Mouse (Mus musculus) myocyte (in vitro differentiated cells): ENCODE measurements around the gene D130043K22Rik. TPM values are rescaled to one million over a fixed set of nuclear protein-coding genes. Genes with fewer than 3 reads are reported as not detected.

Source experiments
- H3K27me3 ChIP-seq: one replicate; pipeline ENCODE4 v1.6.1; 2011; ENCODE audit not compliant: control insufficient read depth, insufficient read depth, insufficient read length
- H3K36me3 ChIP-seq: one replicate; pipeline ENCODE4 v1.6.1; 2011; ENCODE audit not compliant: control insufficient read depth, insufficient read depth
- H3K4me2 ChIP-seq: one replicate; pipeline ENCODE4 v1.6.1; 2011; ENCODE audit warnings: low read depth, control low read depth
- H3K4me3 ChIP-seq: one replicate; pipeline ENCODE4 v1.5.1; 2011; ENCODE audit warnings: mild to moderate bottlenecking, control low read depth, moderate library complexity
- H3K79me2 ChIP-seq: one replicate; pipeline ENCODE4 v1.6.1; 2011; ENCODE audit not compliant: control insufficient read depth, insufficient read depth
- H3ac ChIP-seq: one replicate; pipeline ENCODE4 v1.6.1; 2011; ENCODE audit not compliant: control insufficient read depth, insufficient read length
- CEBPB ChIP-seq: IDR thresholded peaks from 2 replicates; pipeline ENCODE4 v1.6.1; 2011; ENCODE audit warnings: mild to moderate bottlenecking, moderate library complexity; ENCODE audit not compliant: poor library complexity, insufficient read depth, severe bottlenecking
- E2F4 ChIP-seq: IDR thresholded peaks from one replicate; pipeline ENCODE4 v1.6.1; 2011; ENCODE audit warnings: mild to moderate bottlenecking, control low read depth, moderate library complexity; ENCODE audit not compliant: insufficient read depth
- MAX ChIP-seq: IDR thresholded peaks from one replicate; pipeline ENCODE4 v1.6.1; 2011; ENCODE audit warnings: low read depth, mild to moderate bottlenecking, control low read depth
- MYOD1 ChIP-seq, 3 experiments: IDR thresholded peaks; one replicate each; pipeline ENCODE4 v1.6.1; 2011; ENCODE audit warnings: control low read depth in 2 of 3, low read depth in 2 of 3, mild to moderate bottlenecking in 2 of 3, moderate library complexity in 1 of 3; ENCODE audit not compliant: insufficient read length in 2 of 3, control insufficient read depth in 1 of 3
- MYOG ChIP-seq, 3 experiments: IDR thresholded peaks; one replicate each; pipeline ENCODE4 v1.6.1; 2011; ENCODE audit warnings: control low read depth in 2 of 3, low read depth in 2 of 3, mild to moderate bottlenecking in 2 of 3; ENCODE audit not compliant: insufficient read length in 2 of 3, control insufficient read depth in 1 of 3, insufficient read depth in 1 of 3
- POLR2A ChIP-seq: IDR thresholded peaks from one replicate; pipeline ENCODE4 v1.6.1; 2011; ENCODE audit warnings: low read depth, mild to moderate bottlenecking, control low read depth, moderate library complexity; ENCODE audit not compliant: insufficient read length
- POLR2AphosphoS2 ChIP-seq: IDR thresholded peaks from one replicate; pipeline ENCODE4 v1.6.1; 2011; ENCODE audit warnings: low read depth, control low read depth; ENCODE audit not compliant: insufficient read length
- REST ChIP-seq: IDR thresholded peaks from one replicate; pipeline ENCODE4 v1.6.1; 2011; ENCODE audit warnings: mild to moderate bottlenecking, control low read depth, moderate library complexity; ENCODE audit not compliant: insufficient read depth, insufficient read length
- SRF ChIP-seq: IDR thresholded peaks from one replicate; pipeline ENCODE4 v1.6.1; 2011; ENCODE audit warnings: low read depth; ENCODE audit not compliant: control insufficient read depth, insufficient read length
- TCF12 ChIP-seq: IDR thresholded peaks from one replicate; pipeline ENCODE4 v1.6.1; 2011; ENCODE audit warnings: mild to moderate bottlenecking, control low read depth; ENCODE audit not compliant: poor library complexity, insufficient read depth, severe bottlenecking
- TCF3 ChIP-seq: IDR thresholded peaks from one replicate; pipeline ENCODE4 v1.6.1; 2011; ENCODE audit warnings: low read depth, control low read depth; ENCODE audit not compliant: insufficient read length
- USF1 ChIP-seq: IDR thresholded peaks from one replicate; pipeline ENCODE4 v1.6.1; 2011; ENCODE audit warnings: low read depth, mild to moderate bottlenecking, control low read depth, moderate library complexity
- polyA plus RNA-seq: library from polyadenylated mRNA; unstranded; fragments of >200 nt; fragmentation: generic; extraction: Trizol; gene quantifications from one replicate; pipeline ENCODE4 v1.2.1, GENCODE M21; 2012; ENCODE audit warnings: missing spikeins

Gene D130043K22Rik
- polyA plus RNA-seq, 1 experiment, result not detected

DNA sequence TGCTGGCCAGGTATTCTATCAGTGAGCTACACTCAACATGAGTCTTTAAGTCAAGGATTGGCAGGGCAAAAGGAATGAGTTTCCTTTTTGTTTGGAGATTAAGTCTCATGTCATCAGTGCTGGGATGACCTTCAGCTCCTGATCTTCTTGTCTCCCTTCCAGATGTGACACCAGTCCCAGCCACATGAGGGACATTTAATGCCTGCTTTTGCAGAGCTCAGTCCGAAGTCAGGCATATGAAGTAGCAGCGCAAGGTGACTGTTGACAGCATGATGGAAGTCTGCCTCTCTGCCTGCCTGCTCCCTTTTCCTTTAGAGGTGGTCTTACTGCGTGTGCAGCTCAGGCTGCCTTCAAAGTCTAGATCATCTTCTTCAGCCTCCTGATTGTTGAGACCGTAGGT is 20.3 kb upstream of the D130043K22Rik start:
- Histone ChIP-seq H3K4me3 (no peak overlapping the region), H3K79me2 (no peaks in the 10 kb centered on the region), H3K36me3 (no peaks in the 10 kb centered on the region), H3ac (no peak overlapping the region), H3K4me2 (no peak overlapping the region), H3K27me3 (no peaks in the 10 kb centered on the region)
- TF ChIP-seq TCF3 (no peak), E2F4 (no peak), SRF (no peak), MAX (no peak), CEBPB (no peak), MYOG (IDR thresholded peaks at IDR 0.05; ENCODE audit: control insufficient read depth in 1 of 3, insufficient read depth in 1 of 3, insufficient read length in 2 of 3, low read depth in 2 of 3) (no peak), POLR2A (no peak), REST (no peak), POLR2AphosphoS2 (no peak), TCF12 (no peak), MYOD1 (IDR thresholded peaks at IDR 0.05; ENCODE audit: control insufficient read depth in 1 of 3, insufficient read length in 2 of 3, low read depth in 2 of 3) (no peak), USF1 (no peak)

DNA sequence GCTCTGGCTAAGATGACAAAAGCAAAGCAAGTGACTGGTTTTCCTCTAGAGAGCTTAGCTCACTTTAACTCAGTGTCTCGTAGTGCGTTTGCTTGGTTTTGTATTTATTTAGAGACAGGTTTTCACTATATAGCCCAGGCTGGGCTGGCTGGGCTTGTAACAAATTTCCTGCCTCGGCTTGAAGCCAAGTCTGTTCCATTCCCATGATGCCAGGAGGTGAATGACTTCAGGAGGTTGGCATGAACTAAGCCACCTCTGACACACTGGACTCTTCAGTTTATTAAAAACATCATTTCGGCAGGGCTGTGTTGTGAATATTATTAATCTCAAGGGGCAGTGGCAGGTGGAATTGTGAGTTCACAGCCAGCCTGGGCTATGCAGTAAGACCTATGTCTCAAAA is 19.3 kb upstream of the D130043K22Rik start:
- Histone ChIP-seq H3K4me3 (no peak overlapping the region), H3K4me2 (no peak overlapping the region), H3K79me2 (peaks cover 3% of the 10 kb centered on the region), H3ac (no peak overlapping the region), H3K36me3 (no peaks in the 10 kb centered on the region), H3K27me3 (no peaks in the 10 kb centered on the region)
- TF ChIP-seq USF1 (no peak), E2F4 (no peak), MYOG (IDR thresholded peaks at IDR 0.05; ENCODE audit: control insufficient read depth in 1 of 3, insufficient read depth in 1 of 3, insufficient read length in 2 of 3, low read depth in 2 of 3) (no peak), SRF (no peak), MAX (no peak), TCF3 (no peak)

DNA sequence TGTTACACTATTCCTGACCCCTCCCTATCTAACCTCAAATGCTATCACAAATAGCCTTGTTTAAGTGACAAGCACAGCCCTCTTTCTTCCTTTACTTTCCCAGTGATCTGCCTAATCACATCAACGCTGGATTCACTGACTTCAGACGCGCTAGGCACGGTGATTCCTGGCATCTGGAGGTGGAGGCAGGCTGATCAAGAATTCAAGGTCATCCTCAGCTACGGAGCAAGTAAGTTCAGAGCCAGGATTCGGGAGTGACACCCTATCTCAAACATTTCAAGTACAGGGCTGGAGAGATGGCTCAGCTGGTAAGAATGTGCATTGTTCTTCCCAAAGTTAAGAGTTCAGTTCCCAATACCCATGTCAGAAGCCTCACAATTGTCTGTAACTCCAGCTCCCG is 18.8 kb upstream of the D130043K22Rik start:
- Histone ChIP-seq H3K27me3 (no peaks in the 10 kb centered on the region), H3K36me3 (no peaks in the 10 kb centered on the region), H3K4me3 (no peak overlapping the region), H3K4me2 (no peak overlapping the region), H3K79me2 (peaks cover 6% of the 10 kb centered on the region), H3ac (no peak overlapping the region)
- TF ChIP-seq POLR2AphosphoS2 (no peak), TCF12 (no peak), USF1 (no peak), SRF (no peak), MYOG (IDR thresholded peaks at IDR 0.05; ENCODE audit: control insufficient read depth in 1 of 3, insufficient read depth in 1 of 3, insufficient read length in 2 of 3, low read depth in 2 of 3) (no peak), TCF3 (no peak), MYOD1 (IDR thresholded peaks at IDR 0.05; ENCODE audit: control insufficient read depth in 1 of 3, insufficient read length in 2 of 3, low read depth in 2 of 3) (no peak), POLR2A (no peak), E2F4 (no peak), CEBPB (no peak), MAX (no peak)

DNA sequence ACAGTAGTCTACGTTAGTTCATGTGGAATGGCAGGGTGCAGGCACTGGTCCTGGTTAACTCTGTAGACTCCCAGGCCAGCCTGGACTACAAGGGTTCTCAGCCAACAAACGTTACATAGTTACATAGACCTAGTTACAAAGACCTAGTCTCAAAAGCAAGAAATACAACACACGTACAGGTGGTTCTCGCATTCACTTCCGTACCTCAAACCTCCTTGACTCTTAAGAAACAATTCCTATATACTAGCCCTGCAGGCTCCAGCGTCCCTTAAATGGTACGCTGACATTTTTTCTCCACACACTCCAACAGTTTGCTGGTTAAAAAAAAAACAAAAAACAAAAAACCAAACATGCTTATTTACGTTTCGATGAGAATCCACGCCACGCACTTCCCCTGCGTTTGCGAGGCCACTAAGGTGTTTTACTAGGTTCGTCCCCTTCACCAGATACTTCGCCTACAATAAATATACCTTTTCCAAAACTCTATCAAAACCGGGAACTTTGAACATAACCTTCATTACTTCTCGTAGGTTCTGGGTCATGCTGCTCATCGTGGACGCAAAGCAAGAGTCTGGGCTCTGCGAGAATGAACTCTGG is 14.1 kb upstream of the D130043K22Rik start:
- Histone ChIP-seq H3K79me2 (peaks cover 47% of the 10 kb centered on the region), H3K4me3 (peak overlapping the region; percentile 61), H3ac (peak overlapping the region; percentile 4), H3K27me3 (no peaks in the 10 kb centered on the region), H3K4me2 (peak overlapping the region; percentile 84), H3K36me3 (no peaks in the 10 kb centered on the region)
- TF ChIP-seq E2F4, result no peak
- TF ChIP-seq USF1, result no peak
- no peak for TF ChIP-seq SRF
- TF ChIP-seq CEBPB, result no peak
- TF ChIP-seq MYOD1 (IDR thresholded peaks at IDR 0.05; ENCODE audit: control insufficient read depth in 1 of 3, insufficient read length in 2 of 3, low read depth in 2 of 3), result no peak
- TF ChIP-seq TCF3, result no peak
- no peak for TF ChIP-seq REST
- no peak for TF ChIP-seq TCF12
- TF ChIP-seq POLR2AphosphoS2, result no peak
- no peak for TF ChIP-seq MYOG (IDR thresholded peaks at IDR 0.05; ENCODE audit: control insufficient read depth in 1 of 3, insufficient read depth in 1 of 3, insufficient read length in 2 of 3, low read depth in 2 of 3)
- TF ChIP-seq MAX, result no peak
- no peak for TF ChIP-seq POLR2A
